Mouse (Mus musculus) brown adipose tissue, adult 24 weeks (tissue): ENCODE results near the gene Atl3. TPM values are rescaled to one million over a fixed set of nuclear protein-coding genes. Genes with fewer than 3 reads are reported as not detected.

Experiments used
- H3K27ac ChIP-seq: fragments of 200-500 bp; replicated peaks from 2 replicates; pipeline ENCODE4 v1.5.1; 2012; ENCODE audit warnings: low read depth, mild to moderate bottlenecking, low read length
- H3K4me1 ChIP-seq: fragments of 200-500 bp; 2 replicates; pipeline ENCODE4 v1.6.1; 2012; ENCODE audit warnings: low read length, mixed read lengths; ENCODE audit not compliant: control insufficient read depth, insufficient read depth, insufficient read length
- H3K4me3 ChIP-seq: fragments of 200-500 bp; 2 replicates; pipeline ENCODE4 v1.5.1; 2012; ENCODE audit warnings: low read depth, mild to moderate bottlenecking, low read length, moderate library complexity; ENCODE audit not compliant: insufficient read depth
- polyA plus RNA-seq: library from polyadenylated mRNA; stranded (reverse); fragments of >200 nt; gene quantifications from 2 replicates; pipeline ENCODE4 v1.2.4, GENCODE M21; 2012; ENCODE audit not compliant: missing spikeins, insufficient read depth, insufficient read length

Atl3 gene
- 59.2 and 73.5 TPM in 2 replicates for polyA plus RNA-seq

DNA sequence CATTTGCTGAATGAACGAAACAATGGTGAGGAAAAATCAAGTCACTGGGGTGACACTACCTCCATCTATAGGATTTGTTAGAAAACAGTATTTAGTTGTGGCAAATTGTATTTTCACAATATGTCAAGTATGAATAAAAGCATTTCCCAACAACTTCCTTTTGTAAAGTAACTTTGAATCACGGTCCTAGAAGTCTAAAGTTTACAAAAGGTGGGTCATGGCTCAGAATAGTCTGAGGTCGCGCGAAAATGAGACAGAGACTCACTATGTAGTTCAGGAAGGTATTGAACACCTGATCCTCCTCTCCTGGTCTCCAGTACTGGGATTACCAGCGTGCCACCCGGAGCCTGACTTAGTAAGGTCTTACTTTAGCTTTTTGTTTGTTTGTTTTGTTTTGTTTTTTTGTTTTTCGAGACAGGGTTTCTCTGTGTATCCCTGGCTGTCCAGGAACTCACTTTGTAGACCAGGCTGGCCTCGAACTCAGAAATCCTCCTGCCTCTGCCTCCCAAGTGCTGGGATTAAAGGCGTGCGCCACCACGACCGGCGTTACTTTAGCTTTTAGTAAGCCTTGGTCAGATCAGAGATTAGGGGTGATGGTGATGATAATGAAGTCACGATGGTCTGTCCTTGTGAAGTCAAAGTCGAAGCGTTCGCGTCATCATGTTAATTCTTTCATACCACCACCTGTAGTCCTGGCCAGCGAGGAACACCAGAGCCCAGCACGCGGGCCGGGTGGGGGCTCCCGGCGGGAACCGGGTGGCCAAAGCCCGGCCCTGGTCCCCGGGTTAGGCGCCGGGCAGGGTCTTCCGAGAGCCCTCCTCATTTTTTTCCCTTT, at the start of gene Atl3:
Atl3 (plus strand) TSS at position 689 of the 835 bp plus-strand sequence.
- H3K27ac ChIP-seq, result peak within 1 kb of the TSS; percentile 91
- peaks cover 2% of the 10 kb centered on the region; the same call in 1 of the 2 replicates for H3K4me1 ChIP-seq
- peak within 1 kb of the TSS; percentile 87 for H3K4me3 ChIP-seq

DNA sequence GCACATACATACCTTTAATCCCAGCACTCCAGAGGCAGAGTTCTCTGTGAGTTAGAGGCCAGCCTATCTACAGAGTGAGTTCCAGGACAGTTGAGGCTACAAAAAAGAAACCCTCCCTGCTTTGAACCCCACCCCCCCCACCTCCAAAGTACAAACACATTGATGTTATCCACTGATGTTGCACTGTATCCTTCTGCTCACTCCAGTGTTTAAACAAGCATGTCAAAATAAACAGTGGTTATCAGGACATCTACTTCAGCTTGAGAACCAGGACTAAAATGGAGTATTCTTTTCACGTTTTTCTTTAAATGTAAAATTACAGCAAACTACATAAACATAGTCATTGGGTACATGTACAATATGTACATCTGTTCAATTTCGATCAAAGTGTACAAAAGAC, 48.7 kb upstream of the Atl3 start:
- Histone ChIP-seq H3K4me1 (peaks cover 7% of the 10 kb centered on the region), H3K27ac (no peak overlapping the region), H3K4me3 (no peak overlapping the region)

DNA sequence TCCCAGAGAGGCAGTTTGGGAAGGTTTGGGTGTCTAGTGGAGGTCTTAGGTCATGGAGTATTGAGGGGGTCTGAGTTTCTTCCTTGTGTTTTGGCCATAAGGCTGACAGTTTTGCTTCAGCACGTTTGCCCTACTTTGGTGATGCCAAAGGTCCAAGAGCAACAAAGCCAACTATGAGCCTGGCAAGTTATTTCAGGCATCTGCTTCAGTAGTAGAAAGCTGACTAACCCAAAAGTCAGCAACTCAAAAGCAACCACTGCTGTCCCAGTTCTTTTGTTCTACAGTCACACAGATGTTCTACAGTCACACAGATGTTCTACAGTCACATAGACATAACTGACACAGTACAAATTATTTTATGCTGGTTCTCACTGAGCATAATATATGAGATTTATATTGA, 48.2 kb upstream of the Atl3 start:
- peaks cover 7% of the 10 kb centered on the region for H3K4me1 ChIP-seq
- no peak overlapping the region for H3K27ac ChIP-seq
- no peak overlapping the region for H3K4me3 ChIP-seq

- no peaks in the 10 kb centered on the region; the same call in none of the 2 replicates for H3K4me1 ChIP-seq
- H3K4me3 ChIP-seq, result no peak overlapping the region
- H3K27ac ChIP-seq, result no peak overlapping the region
Observed at GRCm38 (mm10) chr19:7456803-7457202, 37.0 kb upstream of the Atl3 start.

DNA sequence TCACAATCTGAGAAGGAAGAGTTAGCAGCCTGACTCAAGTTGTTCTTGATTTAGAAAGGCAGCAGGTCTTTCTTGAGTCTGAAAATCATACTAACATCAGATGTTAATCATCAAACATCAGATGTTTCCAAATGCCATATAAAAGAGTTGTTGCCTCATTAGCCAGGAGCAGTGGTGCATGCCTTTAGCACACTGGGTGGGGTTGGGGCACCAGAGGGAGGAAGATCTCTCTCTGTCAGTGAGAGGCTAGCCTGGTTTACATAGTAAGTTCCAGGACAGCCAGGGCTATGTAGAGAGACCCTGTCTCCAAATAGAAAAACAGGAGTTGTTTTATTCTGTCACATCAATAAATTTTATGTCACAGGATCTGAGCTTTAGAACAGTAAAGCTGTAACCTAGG, 34.9 kb upstream of the Atl3 start:
- Histone ChIP-seq H3K27ac (no peak overlapping the region), H3K4me3 (no peak overlapping the region), H3K4me1 (peaks cover 2% of the 10 kb centered on the region)

DNA sequence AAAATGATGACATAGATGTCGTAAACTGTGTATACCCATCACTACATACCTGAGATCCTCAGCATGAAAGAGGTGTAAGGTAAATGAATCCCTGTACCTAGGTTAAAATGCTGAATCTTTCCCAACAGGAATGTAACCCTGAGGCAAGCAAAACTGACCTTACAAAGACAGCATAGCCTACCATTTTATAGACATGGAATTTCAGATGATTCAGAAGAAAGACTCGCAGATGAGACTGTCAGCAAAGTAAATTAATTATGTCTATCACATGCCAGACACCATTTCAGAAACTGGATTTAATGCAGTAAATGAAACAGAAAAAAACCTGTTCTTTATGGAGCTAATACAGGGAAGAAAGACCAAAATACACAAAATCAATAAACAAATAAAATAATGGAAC, 34.5 kb upstream of the Atl3 start:
- Histone ChIP-seq H3K27ac (no peak overlapping the region), H3K4me1 (peaks cover 3% of the 10 kb centered on the region), H3K4me3 (no peak overlapping the region)

DNA sequence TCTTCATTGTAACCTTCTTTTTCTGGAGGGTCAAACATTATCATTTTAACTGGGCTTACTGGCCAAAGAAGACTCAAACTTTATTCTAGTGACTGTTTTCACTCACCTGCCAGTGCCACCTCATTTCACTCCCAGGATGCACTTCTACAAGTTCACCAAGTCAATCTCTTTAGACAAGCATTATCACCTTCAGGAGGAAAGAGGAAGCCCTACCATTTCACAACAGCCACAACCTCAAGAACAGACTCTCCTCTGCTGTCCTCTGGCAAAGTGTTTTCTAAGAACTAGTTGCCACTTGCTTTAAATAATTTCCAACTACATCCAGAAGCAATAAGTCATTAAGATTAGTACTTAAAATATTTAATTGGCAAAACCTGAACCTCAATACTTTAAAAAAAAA, 25.9 kb upstream of the Atl3 start:
- Histone ChIP-seq H3K4me1 (0 out of 2 replicates have a peak, but pooled peaks cover 5% of the 10 kb centered on the region), H3K4me3 (no peak overlapping the region), H3K27ac (no peak overlapping the region)

DNA sequence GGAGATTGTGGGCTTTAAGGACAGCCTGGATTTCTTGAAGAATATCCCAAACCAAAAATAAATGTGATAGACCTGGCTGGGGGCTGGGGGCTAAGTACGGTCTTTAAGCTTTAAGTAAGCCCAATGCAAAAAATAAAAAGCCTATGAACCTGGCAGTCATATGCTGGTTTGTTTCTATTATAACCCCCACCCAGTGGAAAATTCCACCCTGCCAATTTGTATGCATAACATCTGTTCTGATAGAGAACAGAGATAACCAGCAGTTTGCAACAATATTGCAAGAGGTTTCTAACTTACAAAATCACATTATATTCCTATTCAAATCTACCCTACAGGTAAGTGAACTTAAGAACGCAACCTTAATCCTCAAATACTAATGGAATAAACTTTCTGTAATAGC, 23.2 kb upstream of the Atl3 start:
- Histone ChIP-seq H3K4me3 (no peak overlapping the region), H3K4me1 (0 out of 2 replicates have a peak, but pooled peaks cover 2% of the 10 kb centered on the region), H3K27ac (no peak overlapping the region)

DNA sequence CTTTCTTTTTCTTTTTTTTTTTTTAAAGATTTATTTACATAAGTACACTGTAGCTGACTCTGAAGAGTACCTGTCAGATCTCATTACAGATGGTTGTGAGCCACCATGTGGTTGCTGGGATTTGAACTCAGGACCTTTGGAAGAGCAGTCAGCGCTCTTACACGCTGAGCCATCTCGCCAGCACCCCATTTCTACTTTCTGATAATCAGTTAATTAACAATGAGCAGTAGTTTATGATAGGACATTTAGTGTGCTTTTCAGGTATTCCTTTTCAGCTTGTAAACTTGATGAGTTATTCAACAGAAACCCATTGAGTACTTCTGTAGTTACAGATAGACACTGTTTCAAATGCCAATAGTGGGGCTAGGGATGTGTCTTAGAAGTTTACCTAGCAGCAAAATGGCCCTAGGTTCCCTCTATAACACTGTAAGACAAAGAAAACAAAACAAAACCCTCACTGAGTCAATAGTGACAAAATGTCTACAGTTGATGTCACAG, 14.0 kb upstream of the Atl3 start:
- Histone ChIP-seq H3K4me1 (peaks cover 2% of the 10 kb centered on the region; the same call in 1 of the 2 replicates), H3K4me3 (no peak overlapping the region), H3K27ac (no peak overlapping the region)

GRCm38 (mm10) chr19:7481541-7482265, 12.1 kb upstream of the Atl3 start:
- H3K4me3 ChIP-seq, result peak overlapping the region; percentile 87
- H3K4me1 ChIP-seq, result peaks cover 2% of the 10 kb centered on the region; the same call in 1 of the 2 replicates
- H3K27ac ChIP-seq, result 0 out of 2 replicates have a peak overlapping the region, but pooled peaks have one; percentile 15

- Histone ChIP-seq H3K4me1 (0 out of 2 replicates have a peak, but pooled peaks cover 2% of the 10 kb centered on the region), H3K4me3 (peak overlapping the region; percentile 87), H3K27ac (peak overlapping the region; percentile 92)
Observed at GRCm38 (mm10) chr19:7482266-7482598, 11.6 kb upstream of the Atl3 start.

DNA sequence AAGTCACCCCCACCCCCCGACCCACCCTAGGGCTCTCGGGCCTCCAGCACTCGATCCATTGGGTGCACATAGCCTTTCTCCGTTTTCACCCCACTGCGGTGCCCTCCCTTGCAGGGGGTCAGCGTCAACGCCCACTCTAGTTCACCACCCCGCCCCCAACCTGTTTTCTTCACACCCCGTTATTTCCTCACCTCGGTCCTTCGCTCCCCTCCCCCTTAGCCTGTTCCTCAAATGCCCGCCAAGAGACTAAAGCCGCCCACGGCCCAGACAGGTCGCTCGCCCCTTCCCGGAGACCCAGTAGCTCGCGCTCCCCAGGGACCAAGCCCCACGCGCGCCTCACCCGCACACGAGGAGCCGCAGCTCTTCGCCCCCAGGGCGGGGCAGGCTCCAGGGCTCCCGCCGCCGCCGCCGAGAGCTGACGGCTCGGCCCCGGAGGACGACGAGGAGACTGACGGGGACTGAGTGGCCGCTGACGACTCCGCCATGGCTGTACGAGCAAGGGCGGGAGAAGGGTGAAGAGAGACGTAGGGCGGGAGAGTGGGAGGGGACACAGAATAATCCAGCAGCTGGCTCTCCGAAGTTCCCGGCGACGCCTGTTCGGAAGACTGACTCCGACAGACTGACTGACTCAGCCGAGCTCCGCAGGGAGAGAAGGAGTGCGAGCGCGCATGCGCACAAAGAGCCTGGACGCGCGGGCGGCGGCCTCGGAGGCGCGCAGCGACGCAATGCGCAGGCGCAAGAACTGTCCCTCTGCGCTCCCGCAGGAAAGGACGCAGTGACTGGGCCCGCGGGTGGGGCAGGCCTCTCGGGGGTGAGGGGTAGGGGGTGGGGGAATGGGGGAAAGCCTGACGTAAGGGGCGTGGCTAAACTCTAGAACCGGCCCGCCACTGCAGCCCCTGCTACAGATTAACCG, 11.0 kb upstream of the Atl3 start, which contains the start of gene Rtn3:
Rtn3 (minus strand) TSS at position 683 of the 913 bp plus-strand sequence.
- peak within 1 kb of the TSS; percentile 87 for H3K4me3 ChIP-seq
- peak within 1 kb of the TSS; percentile 92 for H3K27ac ChIP-seq
- 0 out of 2 replicates have a peak, but pooled peaks cover 2% of the 10 kb centered on the region for H3K4me1 ChIP-seq

DNA sequence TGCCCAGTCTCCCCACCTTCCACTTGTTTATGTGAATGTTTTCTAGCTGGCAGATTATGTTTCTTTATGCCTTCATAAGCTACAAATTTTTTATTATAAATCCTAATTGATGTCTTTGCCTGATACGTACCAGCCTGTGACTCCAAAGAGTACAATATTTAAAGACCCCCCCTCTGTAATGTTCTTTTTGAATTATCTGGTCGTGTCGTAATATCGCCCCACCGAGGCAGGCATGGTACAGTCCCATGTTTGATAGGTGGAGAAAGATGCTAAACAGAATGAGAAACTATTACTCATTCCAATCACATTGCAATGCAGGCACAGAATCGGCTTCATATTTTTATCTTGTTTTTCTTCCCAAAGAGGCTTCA, 10.3 kb upstream of the Atl3 start:
- Histone ChIP-seq H3K4me3 (peak overlapping the region; percentile 48), H3K4me1 (peaks cover 5% of the 10 kb centered on the region; the same call in 1 of the 2 replicates), H3K27ac (peak overlapping the region; percentile 42; the same call in 1 of the 2 replicates)

DNA sequence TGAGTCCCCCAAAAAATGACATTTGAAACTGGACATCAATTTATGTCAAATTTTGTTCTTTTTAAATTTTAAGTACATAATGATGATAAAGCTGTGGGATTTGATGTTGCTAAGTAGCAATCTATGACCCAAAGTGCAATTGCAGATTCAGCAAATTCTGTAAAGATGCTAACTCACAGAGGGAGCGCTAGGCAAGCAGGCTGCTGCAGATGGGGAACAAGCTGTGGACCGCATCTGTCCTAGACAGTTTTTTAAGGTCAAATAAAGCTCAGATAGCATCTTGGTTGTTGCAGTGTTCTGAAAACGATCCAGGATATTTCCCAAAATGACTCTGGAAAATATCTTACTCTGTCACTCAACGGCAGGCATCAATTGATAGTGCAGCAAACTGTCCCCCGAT, 9.8 kb upstream of the Atl3 start:
- Histone ChIP-seq H3K27ac (no peak overlapping the region), H3K4me3 (no peak overlapping the region), H3K4me1 (peaks cover 5% of the 10 kb centered on the region; the same call in 1 of the 2 replicates)
